Mouse (Mus musculus) bone marrow, adult 2 months (tissue): ENCODE data around the gene Cdk8. TPM values are rescaled to one million over a fixed set of nuclear protein-coding genes. Genes with fewer than 3 reads are reported as not detected.

Experiments used
- H3K27ac ChIP-seq: fragments of 200-500 bp; 2 replicates; pipeline ENCODE4 v1.5.1; 2012; ENCODE audit warnings: low read depth, mild to moderate bottlenecking, control low read depth, inconsistent platforms, low read length; ENCODE audit not compliant: control insufficient read depth, poor library complexity, insufficient read depth
- H3K4me1 ChIP-seq: fragments of 200-500 bp; 2 replicates; pipeline ENCODE4 v1.6.1; 2011; ENCODE audit warnings: low read length; ENCODE audit not compliant: control insufficient read depth, insufficient read depth
- H3K4me3 ChIP-seq: fragments of 200-500 bp; replicated peaks from 2 replicates; pipeline ENCODE3; 2011; ENCODE audit warnings: mild to moderate bottlenecking, low read depth, low read length, control low read depth; ENCODE audit not compliant: control insufficient read depth
- CTCF ChIP-seq: fragments of 200-500 bp; IDR thresholded peaks from 2 replicates; pipeline ENCODE4 v1.5.1; 2011; ENCODE audit warnings: low read length, control low read depth; ENCODE audit not compliant: control insufficient read depth, insufficient read depth
- POLR2A ChIP-seq: fragments of 200-500 bp; IDR thresholded peaks from 2 replicates; pipeline ENCODE4 v1.6.1; 2011; ENCODE audit warnings: low read depth, mild to moderate bottlenecking, control low read depth, low read length, borderline replicate concordance; ENCODE audit not compliant: control insufficient read depth
- WGBS: fragments of 180-500 bp; shearing (Covaris S2); methylation state at CpG from one replicate; pipeline ENCODE4 v1.1.7; 2018; 5-methylcytosine and 5-hydroxymethylcytosine counted together
- polyA plus RNA-seq: library from polyadenylated mRNA; stranded (reverse); fragments of >200 nt; gene quantifications from 2 replicates; pipeline ENCODE4 v1.2.4, GENCODE M21; 2011; ENCODE audit warnings: low replicate concordance; ENCODE audit not compliant: missing spikeins, insufficient read depth, insufficient read length

The Cdk8 gene
- polyA plus RNA-seq, 1 experiment: 28.8 TPM

GRCm38 (mm10) chr5:146223786-146224185, 7.2 kb upstream of the Cdk8 start:
- Histone ChIP-seq H3K27ac (no peak overlapping the region), H3K4me1 (no peaks in the 10 kb centered on the region), H3K4me3 (no peak overlapping the region)
- WGBS: 83% methylated on average over 5 of the region's 5 CpGs
- TF ChIP-seq CTCF: no peak
- TF ChIP-seq POLR2A: no peak

- WGBS: 86% methylated on average over 8 of the region's 8 CpGs
- TF ChIP-seq POLR2A (no peak), CTCF (no peak)
- Histone ChIP-seq H3K27ac (no peak overlapping the region), H3K4me3 (no peak overlapping the region), H3K4me1 (no peaks in the 10 kb centered on the region)
Measured at GRCm38 (mm10) chr5:146227496-146227895, 3.5 kb upstream of the Cdk8 start.

- no peak for TF ChIP-seq POLR2A
- TF ChIP-seq CTCF: no peak
- WGBS: 55% methylated on average over 17 of the region's 17 CpGs
- Histone ChIP-seq H3K27ac (no peak overlapping the region), H3K4me1 (no peaks in the 10 kb centered on the region), H3K4me3 (no peak overlapping the region)
Measured at GRCm38 (mm10) chr5:146229869-146230650, 970 bp upstream of the Cdk8 start.

- H3K27ac ChIP-seq: peak overlapping the region; percentile 87
- under 1% methylated on average over 19 of the region's 19 CpGs for WGBS
- TF ChIP-seq CTCF (no peak), POLR2A (no peak)
- H3K4me3 ChIP-seq: peak overlapping the region; percentile 84
- no peaks in the 10 kb centered on the region; the same call in 1 of the 2 replicates for H3K4me1 ChIP-seq
Measured at GRCm38 (mm10) chr5:146231655-146231996, 596 bp downstream of the Cdk8 start.

GRCm38 (mm10) chr5:146232056-146232675, 1.1 kb downstream of the Cdk8 start:
- TF ChIP-seq CTCF (no peak), POLR2A (no peak)
- no peak overlapping the region for H3K27ac ChIP-seq
- 33% methylated on average over 6 of the region's 6 CpGs for WGBS
- no peaks in the 10 kb centered on the region; the same call in 1 of the 2 replicates for H3K4me1 ChIP-seq
- peak overlapping the region; percentile 84 for H3K4me3 ChIP-seq

GRCm38 (mm10) chr5:146232816-146233215, 1.8 kb downstream of the Cdk8 start:
- 55% methylated on average over 11 of the region's 11 CpGs for WGBS
- TF ChIP-seq POLR2A: no peak
- TF ChIP-seq CTCF: no peak
- Histone ChIP-seq H3K4me1 (no peaks in the 10 kb centered on the region; the same call in 1 of the 2 replicates), H3K4me3 (no peak overlapping the region), H3K27ac (no peak overlapping the region)

- 63% methylated on average over 1 of the region's 1 CpGs for WGBS
- TF ChIP-seq POLR2A: no peak
- TF ChIP-seq CTCF: no peak
- Histone ChIP-seq H3K27ac (no peak overlapping the region), H3K4me1 (no peaks in the 10 kb centered on the region; the same call in 1 of the 2 replicates), H3K4me3 (no peak overlapping the region)
Measured at GRCm38 (mm10) chr5:146234336-146234735, 3.3 kb downstream of the Cdk8 start.

- TF ChIP-seq POLR2A: no peak
- no peak for TF ChIP-seq CTCF
- H3K4me3 ChIP-seq: no peak overlapping the region
- no peaks in the 10 kb centered on the region; the same call in 1 of the 2 replicates for H3K4me1 ChIP-seq
- WGBS: 83% methylated on average over 10 of the region's 10 CpGs
- H3K27ac ChIP-seq: no peak overlapping the region
Measured at GRCm38 (mm10) chr5:146238274-146238673, 7.2 kb downstream of the Cdk8 start.
